Mouse (Mus musculus): ENCODE data around the gene Suclg1.

The Suclg1 gene

DNA sequence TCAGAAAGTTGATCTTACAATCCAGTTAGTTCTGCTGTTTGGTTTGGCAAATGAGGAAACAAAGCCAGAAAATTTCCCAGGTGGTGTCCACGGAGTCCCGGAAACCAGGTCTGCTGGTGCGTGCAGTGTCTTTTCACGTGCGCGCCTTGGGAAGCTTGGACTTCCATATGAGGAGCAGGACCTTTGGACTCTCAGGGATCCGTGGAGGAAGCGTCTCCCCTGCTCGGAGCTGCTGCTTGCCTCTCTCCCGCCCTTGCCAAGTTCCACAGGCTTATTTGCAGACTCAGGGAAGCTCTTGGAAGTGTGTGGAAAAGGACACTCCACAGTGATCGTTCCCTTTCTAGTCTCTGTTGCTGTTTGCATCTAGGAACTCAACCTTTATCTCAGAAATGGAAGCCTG lies 3.2 kb downstream of the Suclg1 start:
- peak; percentile 86 for DNase-seq

- no peak for DNase-seq
Measured at GRCm38 (mm10) chr6:73252396-73252795, 4.2 kb downstream of the Suclg1 start.

DNA sequence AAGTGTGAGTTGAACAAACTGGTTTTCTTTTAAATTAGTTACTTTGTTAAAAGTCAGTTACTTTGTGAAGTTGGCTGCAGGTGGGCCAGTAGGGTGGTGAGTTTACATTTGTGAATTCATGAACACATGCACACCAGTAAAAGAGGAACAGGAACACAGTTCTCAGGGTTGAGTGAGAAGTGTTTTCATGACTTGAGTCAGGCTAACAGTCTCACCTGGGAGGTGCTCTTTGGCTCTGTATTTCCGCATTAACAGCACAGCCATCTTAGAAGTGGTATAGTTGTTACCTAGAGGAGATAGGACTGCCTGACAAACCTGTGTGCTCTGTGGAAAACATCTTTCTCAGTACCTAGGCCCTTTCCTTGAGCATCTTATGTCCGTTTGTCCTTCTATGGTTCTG lies 4.8 kb downstream of the Suclg1 start:
- peak; percentile 83 for DNase-seq

DNA sequence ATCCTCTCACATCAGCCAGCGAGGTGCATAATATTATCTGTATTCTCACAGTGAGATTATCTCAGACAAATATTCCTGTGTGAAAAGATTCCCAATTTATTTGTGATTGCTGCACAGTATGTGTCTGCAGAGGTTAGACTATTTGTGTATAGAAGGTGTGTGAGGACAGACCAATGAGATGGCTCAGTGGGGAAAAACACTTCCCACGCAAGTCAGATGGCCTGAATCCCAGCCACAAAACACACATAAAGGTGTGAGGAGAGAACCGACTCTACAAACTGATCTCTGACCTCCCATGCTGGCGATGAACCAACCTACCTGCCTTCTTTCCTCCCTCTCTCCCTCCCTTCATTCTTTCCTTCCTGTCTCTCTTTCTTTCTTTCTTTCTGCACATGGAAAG lies 5.4 kb downstream of the Suclg1 start:
- DNase-seq: peak; percentile 76

- peak; percentile 92 for DNase-seq
Measured at GRCm38 (mm10) chr6:73254307-73255228, 6.4 kb downstream of the Suclg1 start.

DNA sequence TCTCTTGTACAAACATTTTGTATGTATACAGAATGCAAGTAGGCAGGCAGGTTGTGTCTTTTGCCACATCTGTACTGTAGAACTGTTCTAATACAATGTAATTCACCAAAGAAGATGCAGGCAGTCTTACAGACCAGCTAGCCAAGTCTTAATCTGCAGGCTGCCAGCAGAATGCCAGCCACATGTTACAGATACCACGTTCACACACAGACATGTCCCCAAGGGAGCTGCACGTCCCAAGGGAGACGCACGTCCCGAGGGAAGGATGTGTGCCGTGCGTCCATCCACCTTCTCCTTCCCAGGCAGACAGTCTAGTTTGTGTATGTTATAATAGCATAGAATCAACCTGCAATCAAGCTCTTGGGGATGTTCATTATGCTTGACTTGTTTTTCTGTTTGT lies 8.9 kb downstream of the Suclg1 start:
- peak; percentile 85 for DNase-seq

DNA sequence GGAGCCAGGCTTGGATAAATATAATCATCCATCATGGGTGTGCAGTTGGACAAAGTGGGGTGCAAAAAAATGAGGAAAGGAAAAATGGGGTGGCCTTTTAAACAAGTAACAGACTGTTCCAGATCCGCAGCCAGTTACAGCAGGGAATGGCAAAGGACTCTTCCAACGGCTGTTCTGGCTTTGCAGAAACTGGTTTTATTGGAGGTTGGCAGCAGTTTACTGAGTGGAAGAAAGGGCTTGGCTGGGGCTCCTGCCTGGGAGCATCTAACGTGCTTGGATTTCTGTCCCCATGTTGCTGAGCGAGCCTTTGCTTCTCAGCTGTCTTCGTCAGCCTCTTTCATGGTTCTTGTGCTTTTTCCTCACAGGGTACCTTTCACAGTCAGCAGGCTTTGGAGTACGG lies 11.9 kb downstream of the Suclg1 start:
- DNase-seq: no peak

- peak; percentile 77 for DNase-seq
Measured at GRCm38 (mm10) chr6:73264801-73265200, 16.6 kb downstream of the Suclg1 start.

DNA sequence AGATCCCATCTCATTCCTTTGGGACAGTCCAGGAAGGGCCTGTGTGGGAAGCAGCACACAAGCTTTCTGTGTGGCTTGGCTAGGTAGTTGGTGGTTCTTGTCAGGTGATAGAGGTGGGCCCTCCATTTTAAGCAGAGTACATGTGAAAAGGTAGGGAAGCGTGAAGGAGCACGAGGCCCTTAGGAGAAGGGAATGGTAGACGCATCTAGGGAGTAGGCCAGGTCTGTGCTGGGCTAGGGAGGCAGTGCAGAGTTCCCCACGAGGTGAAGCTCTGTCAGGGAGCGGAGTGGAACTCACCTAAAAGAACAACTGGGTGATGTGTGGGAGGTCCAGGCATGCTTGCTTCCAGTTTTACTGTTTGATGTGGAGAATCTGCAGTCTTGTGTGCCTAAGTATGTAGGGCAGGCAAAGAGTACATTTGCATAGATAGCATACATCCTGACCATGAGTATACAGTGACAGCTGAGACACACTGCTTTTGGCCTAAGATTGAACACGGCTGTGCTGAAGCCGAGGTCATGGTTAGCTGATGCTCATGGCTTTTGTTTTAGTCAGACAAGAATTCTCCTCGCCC lies 19.6 kb downstream of the Suclg1 start:
- DNase-seq: peak; percentile 78

DNA sequence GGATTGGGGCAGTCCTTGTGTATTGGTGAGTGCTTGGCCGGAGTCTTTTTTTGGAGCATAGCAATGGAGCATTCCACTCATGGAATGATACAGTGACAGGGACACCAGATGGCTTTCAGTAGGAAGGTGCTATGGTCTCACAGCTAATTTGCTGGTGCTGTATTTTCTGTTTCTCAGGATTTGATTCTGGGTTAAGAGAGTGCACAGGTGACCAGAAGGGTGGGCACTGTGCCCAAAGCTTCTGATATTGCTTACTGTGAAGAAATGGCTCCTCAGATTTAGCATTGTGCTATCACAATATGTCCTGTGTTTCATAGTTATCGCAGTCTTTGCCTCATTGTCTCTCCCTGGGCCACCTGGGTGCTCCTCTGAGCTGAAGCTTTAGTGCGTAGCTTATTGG lies 21.2 kb downstream of the Suclg1 start:
- peak; percentile 53 for DNase-seq

DNA sequence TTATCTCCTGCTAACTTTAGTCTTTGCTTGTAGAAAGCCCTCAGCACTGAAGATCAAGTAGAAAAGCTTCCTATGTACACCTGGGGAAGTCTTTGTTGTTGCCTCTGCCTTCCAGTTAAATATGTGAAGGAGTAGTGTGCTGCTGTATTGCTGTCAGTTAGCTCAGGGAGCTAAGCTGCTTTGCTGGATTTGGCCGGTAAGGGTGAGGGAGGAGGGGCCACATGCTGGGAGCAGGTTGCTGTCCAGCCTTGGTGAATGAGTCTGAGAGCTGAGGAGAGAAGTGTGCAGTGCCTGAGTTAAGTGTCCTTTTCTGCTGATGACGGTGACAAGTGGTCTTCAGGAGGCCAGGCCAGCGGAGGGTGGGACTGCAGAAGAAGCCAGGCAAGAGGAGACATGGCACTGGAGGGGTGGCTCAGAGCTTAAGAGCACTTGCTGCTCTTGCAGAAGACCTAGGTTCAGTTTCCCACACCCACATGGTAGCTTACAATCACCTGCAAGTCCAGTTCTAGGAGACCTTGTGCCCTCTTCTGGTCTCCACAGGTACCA lies 23.4 kb downstream of the Suclg1 start:
- DNase-seq: peak; percentile 79

GRCm38 (mm10) chr6:73275002-73275401 lies 26.8 kb downstream of the Suclg1 start:
- peak; percentile 75 for DNase-seq

- peak; percentile 83 for DNase-seq
Measured at GRCm38 (mm10) chr6:73279681-73280080, 31.5 kb downstream of the Suclg1 start.

- peak; percentile 86 for DNase-seq
Measured at GRCm38 (mm10) chr6:73280546-73281115, 32.4 kb downstream of the Suclg1 start.

GRCm38 (mm10) chr6:73286326-73286725 lies 38.1 kb downstream of the Suclg1 start:
- DNase-seq: no peak

DNA sequence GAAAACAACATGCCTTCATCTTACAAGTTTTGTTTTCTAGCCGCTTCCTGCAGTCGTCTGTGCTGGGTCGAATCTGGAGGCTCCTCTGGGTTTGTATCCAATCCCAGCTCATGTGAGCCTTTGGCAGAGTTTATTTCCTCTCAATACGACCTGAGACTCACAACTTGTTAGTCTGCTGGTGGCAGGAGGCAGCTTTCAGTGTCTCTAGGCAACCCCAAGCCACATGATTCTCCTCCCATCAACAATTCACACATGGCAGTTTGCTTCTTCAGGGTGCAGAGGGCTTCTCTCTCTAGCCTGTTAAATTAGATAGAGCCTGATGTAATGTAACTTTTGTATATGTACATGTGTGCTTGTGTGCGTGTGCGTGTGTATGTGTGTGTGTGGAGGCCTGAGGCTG lies 58.7 kb downstream of the Suclg1 start:
- DNase-seq: no peak

- DNase-seq: no peak
Measured at GRCm38 (mm10) chr6:73308685-73309520, 60.7 kb downstream of the Suclg1 start.

GRCm38 (mm10) chr6:73311335-73311734 lies 63.2 kb downstream of the Suclg1 start:
- DNase-seq: no peak

DNA sequence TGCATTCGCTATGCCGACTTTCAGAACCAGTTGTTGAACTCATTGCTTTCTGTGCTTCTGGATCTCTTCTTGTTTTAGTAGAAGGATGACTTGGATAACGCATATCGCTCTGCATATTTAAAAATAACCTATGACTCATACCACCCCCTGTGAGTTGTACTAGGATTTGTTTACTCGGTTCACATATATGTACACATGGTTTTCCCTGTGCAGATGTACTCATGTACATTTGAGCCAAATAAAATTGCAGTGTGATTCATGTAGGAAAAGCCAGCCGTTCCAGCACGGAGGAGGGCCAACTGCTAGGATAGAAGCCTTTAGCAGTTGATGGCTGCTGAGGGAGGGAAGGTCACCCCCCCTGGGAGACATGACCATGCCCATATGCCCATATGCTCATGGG lies 63.6 kb downstream of the Suclg1 start:
- DNase-seq: no peak

DNA sequence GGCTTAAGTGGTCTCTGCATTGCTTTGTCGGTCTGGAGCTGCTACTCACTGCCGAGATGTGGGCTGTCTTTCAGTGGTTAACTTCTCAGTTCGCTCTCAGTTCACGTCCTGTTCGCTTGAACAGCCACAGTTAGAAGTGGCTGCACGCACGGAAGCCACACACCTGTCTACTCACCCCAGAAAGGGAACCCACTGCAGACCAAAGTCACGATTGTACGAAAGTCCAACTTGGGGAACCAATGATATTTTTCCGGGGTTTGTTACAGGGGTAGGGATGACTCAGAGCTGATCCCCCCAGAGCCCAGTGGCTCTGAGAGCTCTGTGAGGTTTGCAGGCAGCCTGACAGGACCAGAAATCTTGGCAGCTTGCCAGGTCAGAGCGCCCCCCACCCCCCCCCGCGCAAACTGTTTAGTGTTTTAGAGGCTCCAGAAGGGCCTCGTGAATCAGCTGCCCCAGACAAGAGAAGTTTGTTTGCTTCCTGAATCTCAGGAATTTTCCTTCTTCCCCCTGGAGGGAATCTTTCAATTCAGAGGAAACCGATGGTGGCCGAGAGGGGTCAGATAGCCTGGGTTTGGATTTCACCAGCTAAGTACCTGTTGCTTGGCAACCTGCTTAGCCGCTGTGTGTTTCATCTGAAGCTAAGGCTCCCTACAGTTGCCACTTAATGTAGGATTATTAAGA lies 66.9 kb downstream of the Suclg1 start:
- DNase-seq: peak; percentile 91

GRCm38 (mm10) chr6:73322306-73322705 lies 74.1 kb downstream of the Suclg1 start:
- no peak for DNase-seq
